Mouse (Mus musculus): Measurements from ENCODE around the gene Atoh7. TPM values are rescaled to one million over a fixed set of nuclear protein-coding genes. Genes with fewer than 3 reads are reported as not detected.
"Not testable (repeated sequence)": the region's sequence is repeated elsewhere in the genome, so short reads cannot be mapped to it uniquely, and the experiment has no call there.

The Atoh7 gene
- polyA plus RNA-seq (2015; fragmentation: Nextera tagmentation; extraction: Ambion mirVana), result not detected in 2 replicates

DNA sequence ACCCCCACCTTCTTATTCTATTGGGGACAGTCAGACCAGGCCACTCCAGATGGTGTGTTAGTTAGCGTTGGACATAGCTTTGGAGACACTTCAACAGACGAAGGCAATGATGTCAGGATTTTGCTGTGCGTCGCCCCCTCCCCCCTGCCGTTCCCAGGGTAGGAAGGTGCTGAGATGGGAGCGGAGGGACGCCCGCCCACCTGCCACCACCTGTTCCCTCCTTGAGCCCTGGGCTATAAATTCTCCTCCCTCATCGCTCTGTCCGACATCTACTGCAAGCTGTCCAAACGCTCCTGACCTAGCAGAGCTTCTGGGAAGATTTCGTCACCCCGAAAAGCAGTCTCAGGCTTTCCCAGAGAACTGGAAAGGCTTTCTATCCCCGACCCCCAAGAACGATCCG is at the start of gene Atoh7:
Gene Atoh7 (plus strand): TSS at position 131 of the 400 bp plus-strand sequence.
- no peak for ATAC-seq (replicated peaks; ENCODE audit: extremely low read depth, insufficient read depth, low FRiP score)
- Histone ChIP-seq H3K27me3 (ENCODE audit: control insufficient read depth, insufficient read depth, low read length) (peaks cover 36% of the 10 kb centered on the region), H3K4me2 (ENCODE audit: low read depth, low read length) (peak within 1 kb of the TSS; percentile 97), H3K4me1 (ENCODE audit: control insufficient read depth, insufficient read depth, low read length) (peaks cover 4% of the 10 kb centered on the region; the same call in 1 of the 2 replicates), H3K4me3 (ENCODE audit: low read length) (peak within 1 kb of the TSS; percentile 65), H3K36me3 (ENCODE audit: control insufficient read depth, insufficient read depth) (no peaks in the 10 kb centered on the region), H3K9ac (ENCODE audit: low read length) (peak within 1 kb of the TSS; percentile 75), H3K27ac (ENCODE audit: low read length) (no peak within 1 kb of the TSS), H3K9me3 (replicated peaks; ENCODE audit: control insufficient read depth, low read length) (no peaks in the 10 kb centered on the region)
- WGBS, result 7% methylated on average over 16 of the region's 16 CpGs

DNA sequence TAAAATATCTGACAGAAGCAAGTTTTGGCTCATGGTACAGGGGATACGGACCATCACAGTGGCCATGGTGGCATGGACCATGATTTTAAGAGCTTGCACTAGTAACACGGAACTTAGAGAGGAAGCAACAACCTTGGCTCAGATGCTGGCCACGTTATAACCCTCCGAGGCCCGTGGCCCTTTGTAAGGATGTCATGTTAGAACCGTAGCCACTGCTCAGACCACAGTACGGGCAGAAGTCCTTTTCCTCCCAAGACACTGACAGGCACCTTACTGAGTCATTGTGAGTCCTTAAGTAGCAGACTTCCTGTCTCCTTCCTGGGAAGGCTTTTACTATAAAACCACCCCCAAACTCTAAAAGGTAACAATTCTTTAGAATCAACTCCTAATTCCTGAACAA is 48.2 kb upstream of the Atoh7 start:
- ATAC-seq (replicated peaks; ENCODE audit: extremely low read depth, insufficient read depth, low FRiP score), result no peak
- H3K4me2 ChIP-seq (ENCODE audit: low read depth, low read length), result no peak overlapping the region
- no peaks in the 10 kb centered on the region for H3K36me3 ChIP-seq (ENCODE audit: control insufficient read depth, insufficient read depth)
- no peaks in the 10 kb centered on the region for H3K27me3 ChIP-seq (ENCODE audit: control insufficient read depth, insufficient read depth, low read length)
- H3K27ac ChIP-seq (ENCODE audit: low read length), result no peak overlapping the region
- no peak overlapping the region for H3K9ac ChIP-seq (ENCODE audit: low read length)
- whole genome bisulfite sequencing, result 77% methylated on average over 7 of the region's 7 CpGs
- no peaks in the 10 kb centered on the region for H3K4me1 ChIP-seq (ENCODE audit: control insufficient read depth, insufficient read depth, low read length)
- H3K9me3 ChIP-seq (replicated peaks; ENCODE audit: control insufficient read depth, low read length), result no peaks in the 10 kb centered on the region
- H3K4me3 ChIP-seq (ENCODE audit: low read length), result no peak overlapping the region

DNA sequence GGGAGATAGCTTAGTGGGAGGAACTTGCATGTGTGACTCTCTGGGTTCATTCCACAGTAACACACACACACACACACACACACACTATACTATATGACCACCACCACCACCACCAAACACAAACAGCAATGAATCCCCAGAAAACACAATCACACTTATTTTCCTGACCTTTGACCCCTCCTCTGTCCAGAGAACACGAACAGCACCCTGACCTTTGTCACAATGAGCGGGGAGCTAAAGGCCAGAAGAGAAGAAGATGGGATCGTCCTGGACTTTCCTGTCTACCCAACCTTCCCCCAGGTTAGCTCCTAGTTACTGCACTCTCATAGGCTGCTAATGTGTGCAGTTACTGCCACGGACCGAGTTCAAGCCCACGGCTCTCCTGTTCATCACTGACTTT is 47.4 kb upstream of the Atoh7 start:
- no peak overlapping the region for H3K4me2 ChIP-seq (ENCODE audit: low read depth, low read length)
- H3K4me3 ChIP-seq (ENCODE audit: low read length), result no peak overlapping the region
- ATAC-seq (replicated peaks; ENCODE audit: extremely low read depth, insufficient read depth, low FRiP score), result no peak
- H3K9me3 ChIP-seq (replicated peaks; ENCODE audit: control insufficient read depth, low read length), result no peaks in the 10 kb centered on the region
- H3K36me3 ChIP-seq (ENCODE audit: control insufficient read depth, insufficient read depth), result no peaks in the 10 kb centered on the region
- no peaks in the 10 kb centered on the region for H3K27me3 ChIP-seq (ENCODE audit: control insufficient read depth, insufficient read depth, low read length)
- no peaks in the 10 kb centered on the region for H3K4me1 ChIP-seq (ENCODE audit: control insufficient read depth, insufficient read depth, low read length)
- no peak overlapping the region for H3K9ac ChIP-seq (ENCODE audit: low read length)
- WGBS, result 89% methylated on average over 6 of the region's 6 CpGs
- no peak overlapping the region for H3K27ac ChIP-seq (ENCODE audit: low read length)

DNA sequence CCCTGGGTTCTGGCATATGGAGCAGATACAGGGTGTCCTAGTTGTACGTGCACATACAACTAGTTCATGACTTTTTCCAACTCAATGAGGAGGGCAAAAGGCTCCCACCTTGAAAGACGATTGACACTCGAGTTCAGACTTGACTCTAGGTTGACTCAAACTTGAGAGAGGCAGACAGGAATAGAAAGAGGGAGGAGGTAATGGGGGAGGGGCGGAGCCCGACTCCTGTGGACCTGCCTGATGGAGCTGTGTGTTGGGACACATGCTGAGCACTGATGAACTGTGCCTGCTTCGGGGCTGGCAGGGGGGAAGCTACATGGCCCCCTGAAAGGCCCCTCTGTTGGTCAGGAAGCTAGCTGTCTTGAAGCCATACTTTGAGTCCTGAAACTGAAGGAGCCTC is 46.4 kb upstream of the Atoh7 start:
- H3K27ac ChIP-seq (ENCODE audit: low read length), result no peak overlapping the region
- ATAC-seq (replicated peaks; ENCODE audit: extremely low read depth, insufficient read depth, low FRiP score), result no peak
- H3K4me3 ChIP-seq (ENCODE audit: low read length), result no peak overlapping the region
- no peaks in the 10 kb centered on the region for H3K36me3 ChIP-seq (ENCODE audit: control insufficient read depth, insufficient read depth)
- no peaks in the 10 kb centered on the region for H3K27me3 ChIP-seq (ENCODE audit: control insufficient read depth, insufficient read depth, low read length)
- 45% methylated on average over 6 of the region's 6 CpGs for WGBS
- no peaks in the 10 kb centered on the region for H3K4me1 ChIP-seq (ENCODE audit: control insufficient read depth, insufficient read depth, low read length)
- no peaks in the 10 kb centered on the region for H3K9me3 ChIP-seq (replicated peaks; ENCODE audit: control insufficient read depth, low read length)
- H3K9ac ChIP-seq (ENCODE audit: low read length), result no peak overlapping the region
- H3K4me2 ChIP-seq (ENCODE audit: low read depth, low read length), result no peak overlapping the region

DNA sequence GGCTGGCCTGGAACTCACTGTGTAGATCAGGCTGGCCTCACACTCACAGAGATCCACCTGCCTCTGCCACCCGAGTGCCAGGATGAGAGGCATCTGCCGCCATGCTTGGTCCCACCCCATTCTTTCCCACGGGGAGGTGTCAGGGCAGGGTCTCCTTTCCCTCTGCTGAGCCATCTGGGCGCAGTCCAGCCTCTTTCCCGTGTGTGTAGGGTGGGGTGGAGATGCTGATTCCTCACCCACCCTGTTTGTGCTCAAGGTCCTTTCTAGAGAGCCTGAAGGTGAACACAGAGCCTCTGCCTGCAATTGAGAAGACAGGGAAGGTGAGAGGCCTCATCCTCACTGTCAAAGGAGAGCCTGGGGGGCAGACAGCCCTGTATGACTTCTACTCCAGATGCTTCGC is 45.4 kb upstream of the Atoh7 start:
- H3K4me1 ChIP-seq (ENCODE audit: control insufficient read depth, insufficient read depth, low read length); H3K9me3 ChIP-seq (replicated peaks; ENCODE audit: control insufficient read depth, low read length); H3K4me3 ChIP-seq (ENCODE audit: low read length); H3K27ac ChIP-seq (ENCODE audit: low read length); H3K9ac ChIP-seq (ENCODE audit: low read length); H3K4me2 ChIP-seq (ENCODE audit: low read depth, low read length); H3K27me3 ChIP-seq (ENCODE audit: control insufficient read depth, insufficient read depth, low read length); H3K36me3 ChIP-seq (ENCODE audit: control insufficient read depth, insufficient read depth); ATAC-seq (replicated peaks; ENCODE audit: extremely low read depth, insufficient read depth, low FRiP score): not testable (repeated sequence)
- WGBS, result 80% methylated on average over 6 of the region's 6 CpGs

DNA sequence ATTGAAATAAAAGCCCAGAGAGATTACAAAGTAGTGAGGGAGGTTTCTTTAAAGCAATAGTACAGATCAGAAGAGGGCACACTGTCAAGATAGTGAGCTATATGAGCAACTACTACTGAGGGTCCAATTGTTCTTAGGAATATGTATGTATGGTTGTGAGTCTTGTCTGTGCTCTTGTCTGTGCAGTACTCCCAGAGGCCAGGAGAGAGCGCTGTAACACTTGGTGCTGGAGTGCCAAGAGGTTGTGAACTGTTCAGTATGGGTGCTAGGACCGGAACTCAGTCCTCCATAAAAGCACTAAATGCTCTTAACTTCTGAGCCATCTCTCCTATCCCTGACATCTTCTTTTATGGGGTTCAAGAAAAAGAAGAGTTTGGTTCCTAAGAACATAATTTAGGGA is 44.9 kb upstream of the Atoh7 start:
- Histone ChIP-seq H3K27ac (ENCODE audit: low read length) (no peak overlapping the region), H3K9ac (ENCODE audit: low read length) (no peak overlapping the region), H3K9me3 (replicated peaks; ENCODE audit: control insufficient read depth, low read length) (no peaks in the 10 kb centered on the region), H3K4me3 (ENCODE audit: low read length) (no peak overlapping the region), H3K36me3 (ENCODE audit: control insufficient read depth, insufficient read depth) (no peaks in the 10 kb centered on the region), H3K27me3 (ENCODE audit: control insufficient read depth, insufficient read depth, low read length) (no peaks in the 10 kb centered on the region), H3K4me1 (ENCODE audit: control insufficient read depth, insufficient read depth, low read length) (no peaks in the 10 kb centered on the region), H3K4me2 (ENCODE audit: low read depth, low read length) (no peak overlapping the region)
- no peak for ATAC-seq (replicated peaks; ENCODE audit: extremely low read depth, insufficient read depth, low FRiP score)
- 71% methylated on average over 2 of the region's 2 CpGs for WGBS

DNA sequence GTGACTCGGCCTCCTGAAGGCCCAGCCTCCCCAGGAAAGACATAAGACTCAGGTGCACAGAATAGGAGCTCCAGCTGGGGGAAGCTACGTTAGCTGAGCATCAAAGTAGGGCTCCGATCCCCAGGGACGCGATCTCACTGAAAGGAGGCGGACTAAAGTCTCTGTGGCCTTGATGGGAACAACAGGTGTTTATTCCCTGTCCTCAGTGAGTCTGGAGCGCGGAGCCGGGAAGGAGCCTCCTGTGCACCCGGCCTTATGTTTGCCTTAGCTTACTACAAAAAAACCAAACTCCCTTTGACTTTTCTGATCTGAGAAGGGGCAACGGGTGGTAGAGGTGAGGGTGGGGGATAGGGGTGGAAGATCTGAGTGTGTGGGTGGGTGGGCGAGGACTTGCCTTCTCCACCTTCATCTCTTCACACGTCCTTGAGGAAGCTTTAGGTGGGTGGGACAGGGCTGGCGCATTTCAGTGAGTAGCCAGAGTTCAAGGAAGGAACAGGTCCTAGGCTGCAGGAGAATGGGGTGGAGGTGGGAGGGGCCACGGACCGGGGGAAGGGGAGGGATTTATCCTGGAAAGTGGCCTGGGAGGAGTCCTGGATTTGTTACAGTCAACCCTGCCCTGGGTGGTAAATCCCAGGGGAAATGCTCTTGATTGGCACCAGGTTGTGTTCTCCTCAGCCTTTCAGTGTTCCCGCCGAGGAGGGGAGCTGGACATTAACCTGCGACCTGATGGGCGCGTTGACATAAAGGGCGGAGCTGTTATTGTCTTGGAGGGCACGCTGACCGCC is 42.3 kb upstream of the Atoh7 start:
- H3K36me3 ChIP-seq (ENCODE audit: control insufficient read depth, insufficient read depth), result no peaks in the 10 kb centered on the region
- H3K9ac ChIP-seq (ENCODE audit: low read length), result no peak overlapping the region
- peak; percentile 34; the same call in 1 of the 2 replicates for ATAC-seq (replicated peaks; ENCODE audit: extremely low read depth, insufficient read depth, low FRiP score)
- no peaks in the 10 kb centered on the region for H3K27me3 ChIP-seq (ENCODE audit: control insufficient read depth, insufficient read depth, low read length)
- H3K4me1 ChIP-seq (ENCODE audit: control insufficient read depth, insufficient read depth, low read length), result peaks cover 7% of the 10 kb centered on the region
- 32% methylated on average over 24 of the region's 24 CpGs for WGBS
- H3K4me2 ChIP-seq (ENCODE audit: low read depth, low read length), result peak overlapping the region; percentile 26; the same call in 1 of the 2 replicates
- no peak overlapping the region for H3K27ac ChIP-seq (ENCODE audit: low read length)
- no peak overlapping the region for H3K4me3 ChIP-seq (ENCODE audit: low read length)
- no peaks in the 10 kb centered on the region for H3K9me3 ChIP-seq (replicated peaks; ENCODE audit: control insufficient read depth, low read length)

DNA sequence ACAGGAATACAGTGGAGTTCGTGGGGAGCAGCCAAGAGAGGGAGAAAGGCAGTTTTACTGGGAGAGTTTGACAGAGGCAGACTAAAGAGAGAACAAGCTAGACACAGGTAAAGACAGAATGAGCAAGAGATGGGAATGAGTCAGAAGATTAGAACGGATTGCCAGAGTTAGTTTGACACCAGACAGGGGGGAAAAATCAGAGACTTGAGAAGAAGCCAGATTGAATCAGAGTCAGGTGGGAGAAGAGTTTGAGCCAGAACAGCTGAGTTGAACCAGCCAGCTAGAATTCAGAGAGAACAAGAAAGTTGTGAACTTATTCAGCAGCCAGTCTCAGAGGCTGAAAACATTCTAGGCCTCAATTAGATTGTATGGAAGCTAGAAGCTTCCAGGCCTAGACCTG is 39.6 kb upstream of the Atoh7 start, which contains the start of gene Pbld1:
Gene Pbld1 (plus strand): TSS at position 301 of the 400 bp plus-strand sequence.
- Histone ChIP-seq H3K36me3 (ENCODE audit: control insufficient read depth, insufficient read depth) (no peaks in the 10 kb centered on the region), H3K4me3 (ENCODE audit: low read length) (no peak within 1 kb of the TSS), H3K4me2 (ENCODE audit: low read depth, low read length) (no peak within 1 kb of the TSS), H3K9me3 (replicated peaks; ENCODE audit: control insufficient read depth, low read length) (no peaks in the 10 kb centered on the region), H3K27ac (ENCODE audit: low read length) (no peak within 1 kb of the TSS), H3K27me3 (ENCODE audit: control insufficient read depth, insufficient read depth, low read length) (no peaks in the 10 kb centered on the region), H3K4me1 (ENCODE audit: control insufficient read depth, insufficient read depth, low read length) (peaks cover 7% of the 10 kb centered on the region), H3K9ac (ENCODE audit: low read length) (no peak within 1 kb of the TSS; the same call in 1 of the 2 replicates)
- 82% methylated on average over 2 of the region's 2 CpGs for WGBS
- no peak for ATAC-seq (replicated peaks; ENCODE audit: extremely low read depth, insufficient read depth, low FRiP score)

DNA sequence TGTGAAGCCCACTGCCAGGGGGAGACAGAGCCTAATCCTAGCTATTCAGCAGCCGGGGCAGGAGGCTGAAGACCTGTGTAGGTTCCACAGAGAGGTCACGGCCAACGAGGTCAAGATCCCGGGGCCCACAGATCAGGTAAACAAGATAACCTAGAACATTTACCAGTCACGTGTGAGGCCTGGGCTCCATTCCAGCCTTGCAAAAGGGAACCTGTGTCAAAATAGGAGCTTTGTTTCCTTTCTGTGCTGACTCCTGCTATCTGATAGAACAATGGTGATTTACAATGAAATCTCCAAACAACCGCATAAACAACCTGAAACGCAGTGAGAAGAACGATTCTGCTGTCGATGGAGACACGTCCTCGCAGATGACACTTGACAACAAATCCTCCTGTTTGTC is 39.0 kb upstream of the Atoh7 start:
- WGBS, result 33% methylated on average over 11 of the region's 11 CpGs
- Histone ChIP-seq H3K4me3 (ENCODE audit: low read length) (no peak overlapping the region), H3K4me2 (ENCODE audit: low read depth, low read length) (no peak overlapping the region), H3K27ac (ENCODE audit: low read length) (no peak overlapping the region), H3K9me3 (replicated peaks; ENCODE audit: control insufficient read depth, low read length) (no peaks in the 10 kb centered on the region), H3K36me3 (ENCODE audit: control insufficient read depth, insufficient read depth) (no peaks in the 10 kb centered on the region), H3K27me3 (ENCODE audit: control insufficient read depth, insufficient read depth, low read length) (no peaks in the 10 kb centered on the region), H3K9ac (ENCODE audit: low read length) (no peak overlapping the region; the same call in 1 of the 2 replicates), H3K4me1 (ENCODE audit: control insufficient read depth, insufficient read depth, low read length) (peaks cover 7% of the 10 kb centered on the region)
- no peak for ATAC-seq (replicated peaks; ENCODE audit: extremely low read depth, insufficient read depth, low FRiP score)

All from heart, embryonic 16.5 days (tissue).